Mouse (Mus musculus) stomach, embryonic 14.5 days (tissue): Measurements from ENCODE around the gene Gdf11. TPM values are rescaled to one million over a fixed set of nuclear protein-coding genes. Genes with fewer than 3 reads are reported as not detected.
A peak's percentile ranks its signal among the peaks of the same experiment; 100 is the strongest.

Experiments
- ATAC-seq: fragments of 200-750 bp; cut with Nextera tagmentation; 2 replicates; pipeline ENCODE4 v1.8.0; 2017; ENCODE audit warnings: low read depth, moderate TSS enrichment; ENCODE audit not compliant: insufficient number of reproducible peaks, insufficient read depth, low FRiP score
- H3K27ac ChIP-seq: fragments of 300-500 bp; sonication (generic); 2 replicates; pipeline ENCODE4 v1.5.1; 2014; ENCODE audit warnings: mild to moderate bottlenecking, low read length, moderate library complexity, mixed read lengths
- H3K27me3 ChIP-seq: fragments of 300-500 bp; sonication (generic); 2 replicates; pipeline ENCODE4 v1.6.1; 2014; ENCODE audit warnings: low read length, control low read depth, mixed read lengths; ENCODE audit not compliant: control insufficient read depth, insufficient read depth
- H3K36me3 ChIP-seq: fragments of 300-500 bp; sonication (generic); 2 replicates; pipeline ENCODE4 v1.6.1; 2014; ENCODE audit warnings: mild to moderate bottlenecking, control low read depth, low read length, moderate library complexity, mixed read lengths; ENCODE audit not compliant: control insufficient read depth, insufficient read depth
- H3K4me1 ChIP-seq: fragments of 300-500 bp; sonication (generic); 2 replicates; pipeline ENCODE4 v1.6.1; 2014; ENCODE audit warnings: low read length, control low read depth, mixed read lengths; ENCODE audit not compliant: control insufficient read depth, insufficient read depth
- H3K4me2 ChIP-seq: fragments of 300-500 bp; sonication (generic); replicated peaks from 2 replicates; pipeline ENCODE4 v1.6.1; 2014; ENCODE audit warnings: low read depth, low read length, control low read depth
- H3K4me3 ChIP-seq: fragments of 300-500 bp; sonication (generic); 2 replicates; pipeline ENCODE4 v1.5.1; 2014; ENCODE audit warnings: low read depth, low read length, control low read depth
- H3K9ac ChIP-seq: fragments of 300-500 bp; sonication (generic); replicated peaks from 2 replicates; pipeline ENCODE4 v1.6.1; 2014; ENCODE audit warnings: low read depth, mild to moderate bottlenecking, control low read depth, low read length, moderate library complexity, mixed read lengths
- H3K9me3 ChIP-seq: fragments of 300-500 bp; sonication (generic); 2 replicates; pipeline ENCODE4 v1.6.1; 2016; ENCODE audit warnings: low read depth, low read length, control low read depth; ENCODE audit not compliant: control insufficient read depth
- WGBS: fragments of 180-500 bp; shearing (Covaris S2); extraction: QIAGEN DNeasy Blood & Tissue Kit; methylation state at CpG from one replicate; pipeline ENCODE4 v1.1.7; 2014; 5-methylcytosine and 5-hydroxymethylcytosine counted together
- polyA plus RNA-seq: library from polyadenylated mRNA; unstranded; fragments of >200 nt; fragmentation: Nextera tagmentation; extraction: Ambion mirVana; gene quantifications from 2 replicates; pipeline ENCODE4 v1.2.1, GENCODE M21; 2014

The Gdf11 gene
- polyA plus RNA-seq, 1 experiment from 2014 or later = 4.6 TPM

GRCm38 (mm10) chr10:128908778-128909448, 17.4 kb upstream of the Gdf11 start:
- peak overlapping the region; percentile 96 for H3K9ac ChIP-seq
- WGBS = 46% methylated on average over 13 of the region's 13 CpGs
- peak overlapping the region; percentile 90 for H3K4me3 ChIP-seq
- H3K4me2 ChIP-seq = peak overlapping the region; percentile 68
- H3K27me3 ChIP-seq = no peaks in the 10 kb centered on the region
- H3K4me1 ChIP-seq = peaks cover 8% of the 10 kb centered on the region
- H3K9me3 ChIP-seq = no peaks in the 10 kb centered on the region
- peaks cover 15% of the 10 kb centered on the region; the same call in 1 of the 2 replicates for H3K36me3 ChIP-seq
- H3K27ac ChIP-seq = peak overlapping the region; percentile 90
- no peak for ATAC-seq

- ATAC-seq = no peak
- Histone ChIP-seq H3K27me3 (no peaks in the 10 kb centered on the region), H3K4me2 (no peak overlapping the region), H3K27ac (no peak overlapping the region), H3K36me3 (no peaks in the 10 kb centered on the region), H3K9ac (no peak overlapping the region), H3K4me3 (no peak overlapping the region), H3K4me1 (no peaks in the 10 kb centered on the region), H3K9me3 (no peaks in the 10 kb centered on the region)
- WGBS = 69% methylated on average over 5 of the region's 5 CpGs
Measured at GRCm38 (mm10) chr10:128904812-128905211, 13.3 kb upstream of the Gdf11 start.

GRCm38 (mm10) chr10:128902409-128902988, 11.0 kb upstream of the Gdf11 start:
- 81% methylated on average over 3 of the region's 3 CpGs for WGBS
- ATAC-seq = no peak
- H3K4me1 ChIP-seq = no peaks in the 10 kb centered on the region

GRCm38 (mm10) chr10:128901409-128901808, 9.9 kb upstream of the Gdf11 start:
- WGBS = 75% methylated on average over 1 of the region's 1 CpGs
- H3K9ac ChIP-seq = no peak overlapping the region
- no peaks in the 10 kb centered on the region for H3K4me1 ChIP-seq
- H3K4me2 ChIP-seq = no peak overlapping the region
- no peaks in the 10 kb centered on the region for H3K27me3 ChIP-seq
- H3K9me3 ChIP-seq = no peaks in the 10 kb centered on the region
- H3K4me3 ChIP-seq = no peak overlapping the region
- H3K27ac ChIP-seq = no peak overlapping the region
- ATAC-seq = no peak
- no peaks in the 10 kb centered on the region for H3K36me3 ChIP-seq

More at GRCm38 (mm10) chr10:128902409-128902988, 11.0 kb upstream of the Gdf11 start:
- Histone ChIP-seq H3K27me3 (no peaks in the 10 kb centered on the region), H3K4me2 (no peak overlapping the region), H3K27ac (no peak overlapping the region), H3K9ac (no peak overlapping the region), H3K9me3 (no peaks in the 10 kb centered on the region), H3K4me3 (no peak overlapping the region), H3K36me3 (no peaks in the 10 kb centered on the region)

GRCm38 (mm10) chr10:128900698-128901097, 9.2 kb upstream of the Gdf11 start, which contains the start of gene Cd63:
TSS of gene Cd63 (plus strand) at chr10:128900989.
- no peak within 1 kb of the TSS for H3K27ac ChIP-seq
- ATAC-seq = no peak
- no peaks in the 10 kb centered on the region for H3K9me3 ChIP-seq
- 76% methylated on average over 3 of the region's 3 CpGs for WGBS
- no peaks in the 10 kb centered on the region for H3K27me3 ChIP-seq
- no peak within 1 kb of the TSS for H3K4me3 ChIP-seq
- H3K36me3 ChIP-seq = no peaks in the 10 kb centered on the region
- H3K9ac ChIP-seq = no peak within 1 kb of the TSS
- peaks cover 3% of the 10 kb centered on the region; the same call in 1 of the 2 replicates for H3K4me1 ChIP-seq
- no peak within 1 kb of the TSS for H3K4me2 ChIP-seq

- WGBS = 76% methylated on average over 6 of the region's 6 CpGs
- Histone ChIP-seq H3K27ac (no peak overlapping the region), H3K9me3 (no peaks in the 10 kb centered on the region), H3K9ac (no peak overlapping the region), H3K4me2 (no peak overlapping the region), H3K36me3 (no peaks in the 10 kb centered on the region), H3K27me3 (no peaks in the 10 kb centered on the region), H3K4me3 (no peak overlapping the region), H3K4me1 (peaks cover 3% of the 10 kb centered on the region; the same call in 1 of the 2 replicates)
- ATAC-seq = no peak
Measured at GRCm38 (mm10) chr10:128899759-128900490, 8.4 kb upstream of the Gdf11 start.

- WGBS = 0% methylated on average over 1 of the region's 1 CpGs
- Histone ChIP-seq H3K4me2 (no peak overlapping the region), H3K4me3 (no peak overlapping the region), H3K9me3 (no peaks in the 10 kb centered on the region), H3K4me1 (peaks cover 3% of the 10 kb centered on the region; the same call in 1 of the 2 replicates), H3K36me3 (no peaks in the 10 kb centered on the region), H3K9ac (no peak overlapping the region), H3K27ac (no peak overlapping the region), H3K27me3 (no peaks in the 10 kb centered on the region)
- no peak for ATAC-seq
Measured at GRCm38 (mm10) chr10:128897501-128897900, 6.0 kb upstream of the Gdf11 start.

- Histone ChIP-seq H3K4me3 (no peak overlapping the region), H3K4me1 (peaks cover 5% of the 10 kb centered on the region; the same call in 1 of the 2 replicates), H3K36me3 (no peaks in the 10 kb centered on the region), H3K27ac (no peak overlapping the region), H3K9ac (no peak overlapping the region), H3K9me3 (no peaks in the 10 kb centered on the region), H3K4me2 (no peak overlapping the region), H3K27me3 (no peaks in the 10 kb centered on the region)
- WGBS = 42% methylated on average over 1 of the region's 1 CpGs
- no peak for ATAC-seq
Measured at GRCm38 (mm10) chr10:128896807-128897206, 5.3 kb upstream of the Gdf11 start.
